Mouse (Mus musculus) kidney, adult 2 months (tissue): ENCODE results near the gene Wdr45b.

Experiments
- CTCF ChIP-seq: fragments of 200-500 bp; conservative IDR thresholded peaks from 2 replicates; pipeline ENCODE4 v1.5.1; 2011; ENCODE audit warnings: low read depth, mild to moderate bottlenecking, control low read depth, low read length, moderate library complexity, mixed read lengths; ENCODE audit not compliant: insufficient read depth, insufficient read length
- POLR2A ChIP-seq: fragments of 200-500 bp; IDR thresholded peaks from one replicate; pipeline ENCODE4 v1.6.1; 2011; ENCODE audit warnings: low read depth, low read length, control low read depth

- no peak for TF ChIP-seq CTCF
- peak; percentile 69 for TF ChIP-seq POLR2A
These were observed at the start of gene Wdr45b for GRCm38 (mm10) chr11:121354091-121354707.
